Mouse (Mus musculus) lung, adult 2 months (tissue): ENCODE results near the gene Stab2.

Source experiments
- CTCF ChIP-seq: fragments of 200-500 bp; IDR thresholded peaks from 2 replicates; pipeline ENCODE4 v1.5.1; 2011; ENCODE audit warnings: mild to moderate bottlenecking, low read length, control low read depth; ENCODE audit not compliant: insufficient read depth
- POLR2A ChIP-seq: fragments of 200-500 bp; IDR thresholded peaks from 2 replicates; pipeline ENCODE4 v1.6.1; 2011; ENCODE audit warnings: low read depth, mild to moderate bottlenecking, control low read depth, low read length, borderline replicate concordance; ENCODE audit errors: extremely low read depth

DNA sequence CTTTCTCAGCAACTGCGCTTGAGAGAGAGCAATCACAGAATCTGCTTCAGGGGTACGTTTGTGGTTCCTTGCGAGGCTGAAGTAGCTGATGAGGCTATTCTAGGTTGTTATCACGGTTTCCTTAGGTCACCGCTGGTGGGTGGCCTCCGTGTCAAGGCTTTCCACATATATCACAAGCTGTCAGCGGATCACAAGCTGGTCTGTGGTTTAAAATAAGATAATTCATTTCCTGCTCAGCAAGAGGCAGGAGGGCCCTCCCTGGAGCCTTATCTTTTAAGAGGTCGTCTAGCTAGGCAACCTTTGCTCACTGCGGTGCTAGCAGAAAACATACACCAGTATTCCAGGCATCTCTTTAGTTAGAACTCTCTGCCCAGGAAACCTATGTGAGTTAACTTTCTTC, 17.2 kb downstream of the Stab2 start:
- TF ChIP-seq CTCF (no peak), POLR2A (no peak)
